Mouse (Mus musculus): ENCODE data around the gene Gm36079.
A peak's percentile ranks its signal among the peaks of the same experiment; 100 is the strongest.
"Not testable (repeated sequence)": the region's sequence is repeated elsewhere in the genome, so short reads cannot be mapped to it uniquely, and the experiment has no call there.

Gene Gm36079

DNA sequence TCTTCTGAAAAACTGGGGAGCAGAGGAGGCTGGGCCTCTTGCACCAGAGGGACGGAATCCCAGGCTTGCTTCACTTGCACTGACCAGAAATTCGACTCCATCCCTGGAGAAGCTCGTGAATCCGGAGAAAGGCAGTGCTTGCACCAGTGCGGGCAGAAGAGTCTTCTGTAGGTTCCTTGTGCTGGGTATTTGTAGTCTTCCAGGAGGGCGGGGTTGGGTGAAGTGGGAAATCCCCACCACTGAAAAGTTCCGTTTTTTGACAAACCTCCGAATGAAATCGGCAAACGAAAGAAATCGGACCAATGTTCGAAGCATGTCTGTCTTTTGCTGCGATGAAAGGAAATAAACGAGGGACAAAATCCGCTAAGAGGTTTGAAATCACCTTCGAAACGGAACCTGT lies at the start of gene Gm36079:
Gm36079 (minus strand) TSS at position 101 of the 400 bp plus-strand sequence.
- not testable (repeated sequence) for DNase-seq (ENCODE audit: low spot score)

DNA sequence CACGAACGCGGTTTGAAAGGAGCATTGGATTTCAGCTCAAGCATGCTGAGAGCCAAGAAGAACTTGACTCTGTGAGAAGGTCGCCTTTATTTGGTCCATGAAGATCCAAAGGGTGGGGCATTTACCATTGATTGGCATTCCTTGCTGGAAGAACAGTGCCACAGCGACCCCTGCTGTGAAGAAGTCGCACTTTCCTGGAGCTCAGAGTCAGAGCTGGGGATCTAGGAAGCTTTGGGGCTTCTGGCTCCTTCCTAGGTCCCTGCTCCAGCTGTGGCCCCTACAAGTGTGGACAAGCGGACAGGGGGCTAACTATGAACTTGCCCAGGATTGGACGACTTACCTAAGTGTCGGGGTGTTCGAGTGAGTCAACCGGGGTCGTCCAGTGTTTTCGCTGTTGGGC lies 44.1 kb upstream of the Gm36079 start:
- DNase-seq (ENCODE audit: low spot score) = not testable (repeated sequence)

- not testable (repeated sequence) for DNase-seq (ENCODE audit: low spot score)
Observed at GRCm38 (mm10) chr13:120070012-120070598, 43.3 kb upstream of the Gm36079 start.

DNA sequence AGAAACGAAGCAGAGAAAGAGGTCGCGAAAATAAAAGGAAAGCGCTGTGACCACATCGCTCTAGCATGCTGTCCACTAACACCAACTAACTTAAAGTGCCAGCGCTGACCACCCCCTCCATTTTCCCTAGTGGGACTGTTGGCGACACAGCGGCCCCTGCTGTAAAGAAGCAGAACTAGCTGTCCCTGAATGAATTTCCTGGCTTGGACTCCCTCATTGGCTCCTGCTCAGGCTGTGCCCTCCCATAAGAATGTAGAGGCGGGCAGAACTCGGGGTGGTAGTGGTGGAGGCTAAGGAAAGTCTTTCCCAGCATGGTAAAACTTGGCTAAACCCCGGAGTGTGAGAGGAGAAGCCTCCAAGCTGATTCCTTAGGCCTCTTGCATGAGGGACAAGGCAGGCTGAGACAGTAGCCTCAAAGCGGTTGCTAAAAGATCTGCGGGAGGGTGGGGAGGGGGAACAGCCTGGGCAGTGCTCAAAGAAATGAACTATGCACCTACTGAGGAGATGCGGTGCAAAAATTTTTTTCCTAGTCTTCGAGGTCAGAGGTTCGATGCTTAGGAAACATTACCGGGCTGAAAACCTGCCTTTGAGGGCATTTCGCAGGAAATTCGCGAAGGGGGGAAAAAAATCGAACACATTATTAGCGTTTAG lies 36.8 kb upstream of the Gm36079 start:
- not testable (repeated sequence) for DNase-seq (ENCODE audit: low spot score)

DNA sequence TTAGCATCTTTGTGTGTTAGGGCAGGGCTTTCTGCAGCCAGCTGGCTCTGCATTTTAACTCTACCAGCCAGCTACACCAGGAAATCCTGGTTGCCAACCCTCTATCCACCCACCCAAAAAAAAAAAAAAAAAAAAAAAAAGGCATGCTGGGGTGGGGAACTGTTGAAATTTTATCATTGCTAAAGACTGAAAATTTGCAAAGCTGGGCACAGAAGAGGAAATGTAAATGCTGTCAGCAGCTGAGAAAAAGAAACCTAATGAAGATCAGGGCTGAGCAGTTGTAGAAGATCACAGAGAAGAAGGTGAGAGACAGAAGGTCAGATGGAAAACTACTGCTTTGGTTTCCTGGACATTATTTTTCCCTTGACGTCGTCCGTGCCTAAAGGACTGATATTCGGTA lies 36.1 kb upstream of the Gm36079 start:
- not testable (repeated sequence) for DNase-seq (ENCODE audit: low spot score)

- DNase-seq (ENCODE audit: low spot score) = not testable (repeated sequence)
Observed at GRCm38 (mm10) chr13:120052085-120052484, 25.3 kb upstream of the Gm36079 start, which contains the start of gene Gm21188. Gm21188 (minus strand) TSS chr13:120052194.

DNA sequence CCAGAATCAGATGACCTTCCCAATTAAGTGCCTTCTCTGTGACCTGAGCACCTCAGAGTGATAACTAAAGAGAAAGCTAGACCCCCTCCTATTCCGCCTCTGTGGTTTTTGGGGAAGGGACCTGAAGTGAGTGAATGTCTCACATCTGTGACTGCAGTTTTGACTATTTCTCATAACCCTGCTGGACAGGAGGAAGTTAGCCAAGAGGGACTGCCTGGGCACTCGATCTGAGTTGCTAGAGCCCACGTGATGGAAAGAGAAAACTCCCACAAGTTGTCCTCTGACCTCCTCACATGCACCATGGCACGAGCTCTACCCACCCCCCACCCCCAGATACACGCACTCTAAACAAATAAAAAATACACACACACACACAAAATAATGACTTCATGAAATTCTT lies 21.8 kb upstream of the Gm36079 start:
- not testable (repeated sequence) for DNase-seq (ENCODE audit: low spot score)

DNA sequence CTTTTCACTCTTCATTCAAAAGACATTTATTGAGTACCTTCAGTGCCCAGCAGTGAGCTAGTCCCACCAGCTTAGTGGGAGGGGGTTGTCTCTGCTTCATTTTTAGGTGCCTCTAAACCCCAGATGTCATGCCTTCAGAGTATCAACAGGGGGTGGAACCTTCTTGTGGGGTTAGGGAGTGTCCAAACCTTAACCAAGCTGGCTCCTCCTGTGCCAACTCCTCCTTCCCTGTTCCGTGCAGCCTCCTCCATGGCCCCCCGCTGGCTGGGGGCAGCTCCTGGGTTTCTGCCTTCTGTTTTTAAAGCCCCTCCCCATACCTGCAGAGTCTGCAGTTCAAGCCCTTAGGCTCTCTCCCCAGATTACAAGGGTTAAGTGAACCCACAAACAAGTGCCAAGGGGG lies 21.4 kb upstream of the Gm36079 start:
- DNase-seq (ENCODE audit: low spot score) = not testable (repeated sequence)

- DNase-seq (ENCODE audit: low spot score) = peak; percentile 0
Observed at GRCm38 (mm10) chr13:120046422-120047209, 19.8 kb upstream of the Gm36079 start.

DNA sequence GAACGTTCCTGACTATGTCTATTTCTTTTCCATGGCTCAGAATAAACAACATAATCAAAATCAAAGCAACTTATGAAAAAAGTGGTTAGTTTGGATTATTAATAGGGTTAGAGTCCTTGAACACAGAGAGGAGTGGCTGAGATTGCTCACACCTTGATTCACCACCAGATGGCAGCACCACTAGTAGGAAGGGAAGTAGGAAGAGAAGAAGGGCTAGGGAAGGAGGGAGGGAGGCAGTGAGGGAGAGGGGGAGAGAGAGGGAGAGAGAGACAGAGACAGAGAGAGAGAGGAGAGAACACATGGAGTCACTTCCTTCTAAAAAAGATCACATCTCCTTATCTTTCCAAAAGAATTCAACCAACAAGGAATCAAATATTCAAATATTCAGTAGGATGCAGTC lies 14.3 kb upstream of the Gm36079 start:
- not testable (repeated sequence) for DNase-seq (ENCODE audit: low spot score)

DNA sequence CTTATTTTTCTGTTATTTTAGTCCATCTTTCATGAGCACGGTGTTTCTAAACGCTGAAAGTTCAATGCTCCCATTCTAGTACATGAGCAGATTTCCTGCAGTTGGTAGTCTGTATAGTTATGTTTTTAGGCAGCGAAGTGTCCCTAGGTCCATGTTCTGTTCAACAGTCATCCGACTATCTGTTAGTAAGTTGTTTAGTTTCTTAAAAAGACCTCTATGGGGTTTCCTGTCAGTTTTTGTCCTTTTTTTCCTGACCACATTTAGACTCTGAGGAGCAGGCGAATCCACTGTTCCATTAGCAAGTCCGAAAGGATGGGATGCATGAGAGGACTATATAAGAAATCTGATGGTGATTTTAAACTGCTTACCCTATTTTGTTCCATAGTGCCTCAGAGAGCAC lies 11.1 kb upstream of the Gm36079 start:
- DNase-seq (ENCODE audit: low spot score) = peak; percentile 1

GRCm38 (mm10) chr13:120036577-120037115 lies 9.8 kb upstream of the Gm36079 start:
- DNase-seq (ENCODE audit: low spot score) = not testable (repeated sequence)

- not testable (repeated sequence) for DNase-seq (ENCODE audit: low spot score)
Observed at GRCm38 (mm10) chr13:120035151-120035550, 8.3 kb upstream of the Gm36079 start.

DNA sequence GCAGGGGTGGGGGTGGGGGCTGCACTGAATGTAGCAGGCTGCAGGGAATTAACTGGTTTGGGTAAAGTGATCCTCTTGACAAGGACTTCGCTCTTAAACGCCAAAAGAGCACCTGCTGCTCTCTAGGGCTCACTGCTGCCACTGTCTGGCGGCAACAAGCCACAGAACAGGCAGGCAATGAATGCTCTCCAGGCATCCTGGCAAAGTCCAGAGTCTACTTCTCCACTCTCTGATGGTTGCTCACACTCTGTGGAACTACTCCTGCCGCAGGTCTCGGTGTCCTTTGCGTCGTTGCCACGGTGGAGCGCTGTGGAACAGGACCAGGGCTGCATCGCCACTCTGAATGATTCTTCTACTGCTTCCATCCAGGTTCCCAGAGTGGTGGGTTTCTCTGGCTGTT lies 7.8 kb upstream of the Gm36079 start:
- not testable (repeated sequence) for DNase-seq (ENCODE audit: low spot score)

GRCm38 (mm10) chr13:120033516-120034190 lies 6.8 kb upstream of the Gm36079 start:
- peak; percentile 0 for DNase-seq (ENCODE audit: low spot score)

DNA sequence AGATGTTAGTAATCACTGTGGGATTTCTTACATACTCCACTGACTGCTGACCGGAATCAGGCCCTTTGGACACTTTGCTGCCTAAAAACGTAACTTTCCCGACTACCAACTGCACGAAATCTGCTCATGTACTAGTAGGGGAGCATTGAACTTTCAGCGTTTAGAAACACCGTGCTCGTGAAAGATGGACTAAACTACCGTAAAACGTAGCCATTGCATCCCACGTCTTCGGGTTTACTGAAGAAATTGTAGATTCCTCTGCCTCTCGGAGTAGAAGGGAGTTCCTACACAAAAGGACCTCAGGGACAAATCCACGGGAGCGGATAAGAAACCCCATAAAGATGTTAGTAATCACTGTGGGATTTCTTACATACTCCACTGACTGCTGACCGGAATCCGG lies 4.9 kb upstream of the Gm36079 start:
- not testable (repeated sequence) for DNase-seq (ENCODE audit: low spot score)

- not testable (repeated sequence) for DNase-seq (ENCODE audit: low spot score)
Observed at GRCm38 (mm10) chr13:120027368-120027767, 557 bp upstream of the Gm36079 start.

- DNase-seq (ENCODE audit: low spot score) = not testable (repeated sequence)
Observed at GRCm38 (mm10) chr13:120026373-120026772, 438 bp downstream of the Gm36079 start.

- peak; percentile 0 for DNase-seq (ENCODE audit: low spot score)
Observed at GRCm38 (mm10) chr13:120025576-120025975, 1.2 kb downstream of the Gm36079 start.

- DNase-seq (ENCODE audit: low spot score) = not testable (repeated sequence)
Observed at GRCm38 (mm10) chr13:120025004-120025403, 1.8 kb downstream of the Gm36079 start.

DNA sequence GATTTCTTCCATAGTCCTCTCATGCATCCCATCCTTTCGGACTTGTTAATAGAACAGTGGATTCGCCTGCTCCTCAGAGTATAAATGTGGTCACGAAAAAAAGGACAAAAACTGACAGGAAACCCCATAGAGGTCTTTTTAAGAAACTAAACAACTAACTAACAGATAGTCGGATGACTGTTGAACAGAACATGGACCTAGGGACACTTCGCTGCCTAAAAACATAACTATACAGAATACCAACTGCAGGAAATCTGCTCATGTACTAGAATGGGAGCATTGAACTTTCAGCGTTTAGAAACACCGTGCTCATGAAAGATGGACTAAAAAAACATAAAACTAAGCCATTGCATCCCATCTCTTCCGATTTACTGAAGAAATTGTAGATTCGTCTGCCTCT lies 2.2 kb downstream of the Gm36079 start:
- peak; percentile 1 for DNase-seq (ENCODE audit: low spot score)

- DNase-seq (ENCODE audit: low spot score) = not testable (repeated sequence)
Observed at GRCm38 (mm10) chr13:120021477-120021876, 5.3 kb downstream of the Gm36079 start.
